Mouse (Mus musculus) ES-Bruce4 (cell line): Measurements from ENCODE around the gene Ptpn1.

ENCODE experiments used
- CTCF ChIP-seq: IDR thresholded peaks from one replicate; pipeline ENCODE4 v1.8.1; 2011; ENCODE audit warnings: low read depth, low read length
- EP300 ChIP-seq: IDR thresholded peaks from 2 replicates; pipeline ENCODE4 v1.6.1; 2011; ENCODE audit warnings: low read depth, low read length; ENCODE audit not compliant: insufficient read depth
- POLR2A ChIP-seq: IDR thresholded peaks from one replicate; pipeline ENCODE4 v1.8.1; 2011; ENCODE audit warnings: low read length; ENCODE audit not compliant: insufficient read depth

DNA sequence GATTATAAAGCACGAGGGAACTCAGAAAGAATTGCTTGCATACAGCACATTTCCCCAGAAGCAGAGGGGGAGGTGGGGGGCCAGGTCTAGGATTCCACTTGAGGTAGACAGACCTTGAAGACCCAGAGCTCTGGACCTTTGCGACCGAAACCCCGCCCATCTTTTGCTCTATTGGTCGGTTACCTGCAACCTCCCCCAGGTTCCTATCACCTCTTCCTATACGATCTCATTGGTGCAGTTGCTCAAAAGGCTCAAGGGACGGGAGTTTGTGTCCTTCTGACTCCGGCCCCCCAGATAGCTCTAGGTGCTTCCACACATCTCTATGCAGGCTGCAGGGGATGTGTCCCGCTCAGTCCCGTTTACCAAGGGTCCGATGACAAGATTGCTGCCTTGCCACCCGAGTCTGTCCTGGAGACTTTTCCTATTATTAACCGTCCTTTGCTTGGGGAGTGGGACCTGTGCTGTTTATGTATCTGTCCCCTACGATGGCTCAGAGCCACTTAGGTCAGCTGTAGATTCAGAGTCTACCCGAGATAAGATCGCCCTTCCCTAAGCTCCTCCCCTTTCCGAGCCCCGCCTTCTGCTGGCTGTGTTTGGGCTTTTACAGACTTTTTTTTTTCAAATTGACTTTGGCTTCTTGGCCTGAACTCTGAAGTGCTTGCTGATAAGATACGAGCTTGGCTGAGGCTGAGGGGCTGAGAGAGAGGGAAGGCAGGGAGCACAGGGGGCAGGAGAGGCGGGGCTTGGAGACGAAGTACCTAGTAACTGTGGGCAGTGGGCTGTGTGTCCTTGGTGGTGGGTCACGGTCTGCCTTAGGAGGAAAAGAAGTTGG, 44.1 kb upstream of the Ptpn1 start:
- TF ChIP-seq POLR2A = no peak
- TF ChIP-seq CTCF = no peak
- no peak for TF ChIP-seq EP300
